Mouse (Mus musculus): ENCODE data around the gene Tbl2. TPM values are rescaled to one million over a fixed set of nuclear protein-coding genes. Genes with fewer than 3 reads are reported as not detected.

Gene Tbl2
- total RNA-seq, 2 experiments from 2014 or later: 24.9 to 26.9 TPM

DNA sequence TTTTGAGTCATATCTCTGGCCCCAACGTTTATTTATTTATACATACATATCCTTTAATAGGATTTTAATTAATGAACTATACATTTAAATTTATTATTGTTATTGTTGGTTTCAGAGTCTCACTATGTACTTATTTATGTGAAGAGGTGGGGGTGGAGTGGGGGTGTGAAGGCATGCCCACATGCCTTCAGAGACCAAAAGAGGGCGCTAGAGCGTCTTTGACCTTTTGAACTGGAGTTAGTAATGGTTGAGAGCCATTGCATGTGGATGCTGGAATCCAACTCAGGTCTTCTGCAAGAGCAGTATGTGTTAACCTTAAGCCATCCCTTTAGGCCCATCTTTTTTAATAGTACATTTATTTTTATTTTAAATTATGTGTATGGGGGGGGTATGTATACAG, 36.1 kb downstream of the Tbl2 start:
- DNase-seq (ENCODE audit: low spot score in 2 of 2): no peak

DNA sequence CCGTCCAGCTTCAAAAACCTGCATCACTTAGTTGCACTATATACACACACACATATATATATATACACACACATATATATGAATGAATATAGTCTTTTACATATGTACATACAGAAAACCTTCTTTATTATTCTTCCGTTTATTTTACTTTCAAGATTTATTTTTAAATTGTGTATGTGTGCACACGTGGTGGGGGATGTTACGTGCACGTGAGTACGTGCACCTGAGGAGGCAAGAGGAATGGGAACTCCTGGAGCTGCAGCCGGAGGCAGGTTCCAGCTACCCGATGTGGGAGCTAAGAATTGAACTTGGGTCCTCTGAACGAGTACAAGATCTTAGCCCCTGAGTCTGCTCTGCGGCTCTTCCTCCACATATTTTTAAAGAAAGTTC, 36.8 kb downstream of the Tbl2 start:
- DNase-seq (ENCODE audit: low spot score in 2 of 2): no peak

DNA sequence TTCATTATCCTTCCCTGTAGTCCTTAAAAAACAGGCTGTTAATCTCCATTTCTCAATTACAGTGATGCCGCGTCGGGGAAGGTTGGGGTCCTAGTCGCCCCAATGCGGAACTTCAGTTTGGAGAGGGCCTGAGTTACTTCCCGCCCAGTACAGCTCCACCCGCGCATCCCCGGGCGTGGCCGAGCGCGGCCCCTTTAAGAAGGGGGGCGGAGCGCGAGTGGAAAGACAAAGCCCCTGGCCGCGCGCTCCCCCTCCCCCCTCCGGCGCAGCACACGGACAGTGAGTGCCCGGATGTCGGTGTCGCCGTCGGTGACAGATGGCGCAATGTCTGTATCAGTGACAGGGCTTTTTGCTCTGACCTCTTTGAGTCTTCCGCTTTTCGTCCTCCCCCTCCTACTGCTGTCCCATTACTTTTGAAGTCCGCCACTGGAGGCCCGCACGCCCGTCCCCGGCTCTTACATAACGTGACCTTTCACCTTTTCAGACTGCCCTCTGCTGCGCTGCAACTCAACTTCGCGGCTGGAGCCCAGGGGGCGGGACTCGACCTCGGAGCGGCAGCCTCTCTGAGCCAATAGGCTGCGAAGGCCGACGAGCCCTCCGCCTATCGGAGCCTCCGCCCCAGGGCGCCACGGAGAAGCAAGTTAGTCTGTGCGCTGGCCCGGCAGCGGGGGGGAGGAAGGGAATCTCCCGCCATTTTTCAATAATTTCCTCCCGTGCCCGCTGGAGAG, 37.3 kb downstream of the Tbl2 start, which contains the start of gene Baz1b:
TSS of gene Baz1b (plus strand) at position 644 of the 728 bp plus-strand sequence.
- DNase-seq (ENCODE audit: low spot score in 2 of 2): peak; percentile 96 to 98

DNA sequence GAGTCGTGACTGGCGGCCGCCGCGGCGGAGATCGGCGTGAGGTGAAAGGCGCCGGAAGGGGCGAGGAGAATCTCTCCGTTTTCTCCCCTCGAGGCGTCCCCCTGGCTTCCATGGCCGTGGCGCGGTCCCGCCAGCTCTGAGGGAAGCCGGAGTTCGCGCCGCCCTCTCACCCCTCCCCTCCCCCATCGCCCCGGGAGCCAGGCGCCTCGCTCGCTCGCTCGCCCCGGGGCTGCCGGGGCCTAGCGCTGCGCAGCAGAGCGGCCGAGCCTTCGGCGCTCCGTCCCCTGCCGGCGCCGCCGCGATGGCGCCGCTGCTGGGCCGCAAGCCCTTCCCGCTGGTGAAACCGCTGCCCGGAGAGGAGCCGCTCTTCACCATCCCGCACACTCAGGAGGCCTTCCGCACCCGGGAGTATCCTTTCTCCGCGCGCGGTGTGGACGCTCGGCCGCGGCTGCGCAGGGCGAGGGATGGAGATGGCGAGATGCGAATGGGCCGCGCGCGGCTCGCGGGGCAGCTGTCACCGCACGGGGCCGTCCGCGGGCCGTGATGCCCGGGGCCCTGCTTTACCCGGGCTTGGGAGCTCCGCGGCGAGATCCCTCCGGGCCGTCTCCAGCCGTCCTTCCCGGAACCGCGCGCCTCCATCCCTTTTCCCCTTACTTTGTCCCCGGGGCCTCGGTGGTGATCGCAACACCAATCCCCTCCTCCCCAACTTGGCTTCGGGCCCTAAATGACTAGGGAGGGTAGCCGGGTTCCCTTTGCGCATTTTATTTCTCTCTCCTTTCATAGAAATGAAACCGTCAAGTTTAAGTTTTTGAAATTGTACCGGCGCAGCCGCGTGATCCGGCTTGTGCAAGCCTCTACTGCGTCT, 38.1 kb downstream of the Tbl2 start:
- peak; percentile 53 to 66 for DNase-seq (ENCODE audit: low spot score in 2 of 2)

DNA sequence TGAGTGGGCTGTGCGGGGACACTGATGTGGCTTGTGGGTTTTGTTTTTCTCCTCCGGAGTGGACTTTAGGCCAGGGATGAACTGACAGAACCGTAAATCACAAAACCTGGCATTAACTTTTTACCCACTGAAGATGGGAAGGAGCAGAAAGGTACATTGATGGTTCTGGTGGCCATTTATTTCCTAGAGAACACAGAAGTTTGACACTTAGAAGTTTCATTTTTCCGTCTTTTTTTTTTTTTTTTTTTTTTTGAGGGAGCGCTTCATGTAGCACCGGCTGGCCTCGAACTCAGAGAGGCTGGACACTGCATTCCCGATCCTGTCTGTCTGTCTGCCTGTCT, 38.7 kb downstream of the Tbl2 start:
- DNase-seq (ENCODE audit: low spot score in 2 of 2): no peak

DNA sequence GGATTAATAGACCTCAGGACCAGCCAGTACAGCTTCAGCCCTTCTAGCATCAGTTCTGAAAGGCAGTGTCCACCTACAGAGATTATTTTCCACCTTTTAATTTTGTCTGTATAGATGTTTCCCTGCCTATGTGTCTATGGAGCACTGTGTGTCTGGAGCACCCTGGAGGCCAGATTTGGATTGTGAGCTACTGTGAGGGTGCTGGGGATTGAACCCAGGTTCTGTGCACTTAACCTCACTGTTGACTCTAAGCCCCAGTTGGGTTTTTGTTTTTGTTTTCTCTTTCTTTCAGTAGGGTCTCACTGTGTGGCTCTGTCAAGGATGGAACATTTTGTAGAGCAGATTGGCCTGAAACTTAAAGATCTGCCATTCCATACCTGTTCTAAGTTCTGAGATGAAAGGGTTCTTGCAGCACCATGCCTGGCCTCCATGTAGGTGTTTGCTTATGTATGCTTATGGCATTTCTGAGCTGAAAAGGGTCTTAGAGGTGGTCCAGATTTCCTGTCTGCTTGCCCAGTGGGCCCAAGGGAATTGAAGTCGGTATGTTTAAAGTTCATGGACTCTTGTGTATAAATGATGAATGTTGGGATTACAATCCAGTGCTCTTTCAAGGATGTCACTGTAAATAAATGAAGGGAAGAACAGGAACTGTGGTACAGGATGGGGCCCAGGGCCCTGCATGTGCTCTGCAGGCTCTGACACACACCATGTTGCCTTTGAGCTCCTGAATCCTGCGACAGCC, 40.0 kb downstream of the Tbl2 start:
- DNase-seq (ENCODE audit: low spot score in 2 of 2): no peak

DNA sequence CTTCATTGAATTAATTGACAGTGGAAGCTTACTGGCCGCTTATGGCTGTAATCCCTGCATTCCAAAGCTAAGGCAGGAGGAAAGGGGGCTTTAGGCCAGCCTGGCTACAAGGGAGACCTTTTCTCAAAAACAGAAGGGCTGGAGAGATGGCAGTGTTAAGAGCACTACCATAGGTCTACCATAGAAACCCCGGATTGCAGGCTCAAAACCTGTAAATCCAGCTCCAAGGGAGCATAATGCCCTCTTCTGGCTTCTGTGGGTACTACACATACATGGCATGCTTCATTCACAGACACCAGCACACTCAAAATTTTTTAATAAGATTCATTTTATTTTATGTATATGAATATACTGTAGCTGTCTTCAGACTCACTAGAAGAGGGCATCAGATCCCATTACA, 42.2 kb downstream of the Tbl2 start:
- DNase-seq (ENCODE audit: low spot score in 2 of 2): peak; percentile 65 to 75

DNA sequence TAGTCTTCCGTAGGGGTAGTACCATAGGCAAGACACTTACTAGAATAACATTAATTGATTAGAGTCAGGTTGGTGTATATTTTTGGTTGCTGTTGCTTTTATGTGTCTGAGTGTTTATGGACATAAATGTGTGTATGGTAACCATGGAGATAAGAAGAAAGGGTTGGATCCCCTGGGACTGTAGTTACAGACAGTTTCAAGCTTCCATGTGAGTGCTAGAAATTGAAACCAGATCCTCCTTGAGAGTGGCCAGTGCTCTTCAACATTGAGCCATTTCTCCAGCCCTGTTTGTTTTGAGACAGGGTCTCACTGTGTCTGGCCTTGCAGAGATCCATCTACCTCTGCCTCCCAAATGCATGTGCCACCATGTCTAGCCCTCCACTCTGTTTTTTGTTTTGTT, 43.0 kb downstream of the Tbl2 start:
- DNase-seq (ENCODE audit: low spot score in 2 of 2): no peak

DNA sequence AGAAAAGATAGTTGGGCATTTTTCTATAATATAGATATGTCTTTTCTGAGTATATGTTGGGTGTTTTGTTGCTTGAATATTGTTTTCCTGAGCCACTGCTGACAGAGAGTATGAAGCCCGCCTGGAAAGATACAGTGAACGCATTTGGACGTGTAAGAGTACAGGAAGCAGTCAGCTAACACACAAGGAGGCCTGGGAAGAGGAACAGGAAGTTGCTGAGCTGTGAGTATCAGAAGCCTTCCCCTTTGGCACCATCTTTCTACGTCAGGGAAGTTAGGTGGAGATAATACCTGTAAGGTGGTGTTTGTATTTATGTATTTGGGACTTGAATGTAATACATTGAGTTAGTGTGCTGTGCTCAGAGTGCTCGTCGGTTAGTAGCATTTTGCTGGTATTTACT, 46.9 kb downstream of the Tbl2 start:
- no peak for DNase-seq (ENCODE audit: low spot score in 2 of 2)

DNA sequence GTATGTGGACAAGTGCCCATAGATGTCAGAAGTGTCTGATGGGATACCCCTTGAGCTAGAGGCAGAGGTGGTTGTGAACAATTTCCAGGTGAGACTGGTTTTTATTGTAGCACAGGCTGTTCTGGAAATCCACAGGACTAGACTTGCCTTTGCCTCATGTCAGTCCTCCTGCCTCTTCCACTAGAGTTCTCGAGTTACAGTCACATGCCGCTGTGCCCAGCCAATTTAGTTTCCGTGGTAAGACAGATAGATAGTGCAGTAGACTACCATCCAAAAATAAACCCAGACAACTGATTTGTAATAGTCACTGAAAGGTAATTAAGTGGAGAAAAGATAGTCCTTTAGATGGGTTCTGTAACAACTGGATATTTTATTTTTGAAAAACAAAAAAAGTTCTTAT, 53.3 kb downstream of the Tbl2 start:
- no peak for DNase-seq (ENCODE audit: low spot score in 2 of 2)

DNA sequence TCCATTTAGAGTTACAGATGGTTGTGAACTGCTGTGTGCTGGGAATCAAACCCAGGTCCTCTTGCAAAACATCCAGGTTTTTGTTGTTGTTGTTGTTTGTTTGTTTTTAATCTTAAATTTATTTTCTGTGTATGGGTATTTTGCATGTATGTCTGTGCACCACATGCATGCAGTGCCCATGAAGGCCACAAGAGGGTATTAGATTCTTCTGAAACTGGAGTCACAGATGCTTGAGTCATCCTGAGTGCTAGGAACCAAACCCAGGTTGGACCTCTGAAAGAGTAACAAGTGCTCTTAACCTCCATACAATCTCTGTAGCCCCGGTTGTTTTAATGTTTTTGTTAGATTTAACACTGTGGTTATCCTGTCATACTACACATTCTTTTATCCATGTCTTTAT, 58.7 kb downstream of the Tbl2 start:
- DNase-seq (ENCODE audit: low spot score in 2 of 2): no peak

Small RNA genes lying within 50 kb of the gene (microRNA-seq; reads per million reads assigned to microRNA genes)
- 0 reads per million in 2 experiments for gene Gm25315

Other genes with a start within 250 kb of the Tbl2 start
- not detected for gene Tmem270, start 242.9 kb upstream of the Tbl2 start, total RNA-seq (2021)
- not detected for gene Cldn13, start 234.1 kb upstream of the Tbl2 start, total RNA-seq (2021)
- 1 to 10 TPM; 7.4 to 9.7 TPM for gene Mettl27, start 217.3 kb upstream of the Tbl2 start, total RNA-seq (2021)
- not detected for gene Cldn4, start 202.7 kb upstream of the Tbl2 start, total RNA-seq (2021)
- gene Cldn3, start 163.4 kb upstream of the Tbl2 start, total RNA-seq (2021): under 1 TPM in 1 of 2 experiments, not detected in 1; 0.49 TPM
- gene Abhd11, start 140.5 kb upstream of the Tbl2 start, total RNA-seq (2021): 10 to 100 TPM; 34.3 to 38.1 TPM
- 100 to 1,000 TPM; 309 to 311 TPM for gene Stx1a, start 126.2 kb upstream of the Tbl2 start, total RNA-seq (2021)
- gene Dnajc30, start 85.5 kb upstream of the Tbl2 start, total RNA-seq (2021): 10 to 100 TPM; 40.6 to 44.5 TPM
- gene Bud23, start 84.7 kb upstream of the Tbl2 start, total RNA-seq (2021): 10 to 100 TPM; 43.9 to 54.1 TPM
- gene Vps37d, start 71.4 kb upstream of the Tbl2 start, total RNA-seq (2021): 10 to 100 TPM; 30.8 to 32.9 TPM
- 1 to 10 TPM; 3.2 to 4.4 TPM for gene Mlxipl, start 59.8 kb upstream of the Tbl2 start, total RNA-seq (2021)
- 10 to 100 TPM; 56.0 to 57.9 TPM for gene Bcl7b, start 18.6 kb downstream of the Tbl2 start, total RNA-seq (2021)
- 10 to 100 TPM; 78.1 to 79.2 TPM for gene Baz1b, start 37.6 kb downstream of the Tbl2 start, total RNA-seq (2021)
- 1 to 10 TPM; 5.4 to 6.0 TPM for gene Fzd9, start 101.6 kb downstream of the Tbl2 start, total RNA-seq (2021)
- not detected for gene Fkbp6, start 200.4 kb downstream of the Tbl2 start, total RNA-seq (2021)
- not detected for gene Trim50, start 203.6 kb downstream of the Tbl2 start, total RNA-seq (2021)
- 10 to 100 TPM; 20.4 to 25.0 TPM for gene Nsun5, start 220.3 kb downstream of the Tbl2 start, total RNA-seq (2021)
- 10 to 100 TPM; 49.2 to 51.6 TPM for gene Pom121, start 244.9 kb downstream of the Tbl2 start, total RNA-seq (2021)